Mouse (Mus musculus): ENCODE data around the gene Tgfa.

DNA sequence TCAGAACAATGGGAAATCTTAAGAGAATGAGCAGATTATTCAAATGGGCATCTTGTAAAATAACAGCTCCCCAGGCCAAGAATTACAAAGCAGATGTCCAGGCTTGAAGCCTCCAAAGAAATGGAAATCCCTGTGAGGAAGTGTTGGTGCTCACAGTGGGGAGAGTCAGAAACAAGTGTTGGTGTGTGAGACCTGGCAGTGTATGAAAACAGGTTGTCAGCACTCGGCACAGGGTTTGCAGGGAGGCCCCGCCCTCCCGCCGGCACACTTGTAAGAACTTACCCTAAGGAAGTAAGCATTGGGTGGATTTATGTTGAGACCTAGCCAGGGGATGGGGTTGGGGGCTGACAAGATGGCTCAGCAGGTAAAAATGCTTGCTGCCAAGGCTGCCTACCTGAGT, 50.9 kb downstream of the Tgfa start:
- TF ChIP-seq POU5F1 (IDR thresholded peaks at IDR 0.05; ENCODE audit: borderline replicate concordance, low read length) = no peak
- no peak for TF ChIP-seq CTCF (conservative IDR thresholded peaks at IDR 0.05; ENCODE audit: low read length)

All from E14TG2a.4 (cell line).